Mouse (Mus musculus) ovary, adult 18-20 months (tissue): ENCODE measurements around the gene Smim24.
A peak's percentile ranks its signal among the peaks of the same experiment; 100 is the strongest.

Experiments used
- DNase-seq: peaks from one replicate; pipeline ENCODE4 v3.0.0; 2022; ENCODE audit warnings: low spot score, mixed read lengths

Smim24 gene

DNA sequence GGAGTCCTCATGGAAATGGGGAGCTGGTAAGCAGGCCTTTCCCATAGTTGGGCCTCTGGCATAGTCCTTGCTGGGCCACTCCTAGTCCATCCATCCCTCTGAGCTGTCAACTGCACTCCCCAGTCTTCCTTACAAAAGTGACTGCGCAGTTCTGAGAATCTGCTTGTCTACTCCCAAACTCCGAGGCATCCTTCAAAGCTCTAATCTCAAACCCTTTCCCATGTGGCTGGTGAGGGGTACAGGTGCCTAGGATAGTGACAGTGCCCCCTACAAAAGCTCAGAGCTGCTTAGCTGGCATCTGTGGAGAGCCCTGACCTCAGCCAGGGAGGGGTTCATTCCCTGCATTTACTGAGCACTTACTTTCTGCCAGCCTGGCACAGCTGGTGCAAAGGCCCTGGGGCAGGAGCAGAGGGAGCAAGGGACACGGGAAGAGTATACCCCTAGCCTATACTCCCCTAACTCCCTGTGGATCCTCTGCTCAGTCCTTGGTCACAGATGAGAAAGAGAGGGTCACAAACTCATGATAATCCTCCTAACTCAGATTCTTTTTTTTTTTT, 29.9 kb downstream of the Smim24 start:
- DNase-seq = peak; percentile 1

- DNase-seq = no peak
Measured at GRCm38 (mm10) chr10:81423476-81424245, 30.8 kb downstream of the Smim24 start.

GRCm38 (mm10) chr10:81424246-81425051, 31.6 kb downstream of the Smim24 start:
- peak; percentile 22 for DNase-seq

DNA sequence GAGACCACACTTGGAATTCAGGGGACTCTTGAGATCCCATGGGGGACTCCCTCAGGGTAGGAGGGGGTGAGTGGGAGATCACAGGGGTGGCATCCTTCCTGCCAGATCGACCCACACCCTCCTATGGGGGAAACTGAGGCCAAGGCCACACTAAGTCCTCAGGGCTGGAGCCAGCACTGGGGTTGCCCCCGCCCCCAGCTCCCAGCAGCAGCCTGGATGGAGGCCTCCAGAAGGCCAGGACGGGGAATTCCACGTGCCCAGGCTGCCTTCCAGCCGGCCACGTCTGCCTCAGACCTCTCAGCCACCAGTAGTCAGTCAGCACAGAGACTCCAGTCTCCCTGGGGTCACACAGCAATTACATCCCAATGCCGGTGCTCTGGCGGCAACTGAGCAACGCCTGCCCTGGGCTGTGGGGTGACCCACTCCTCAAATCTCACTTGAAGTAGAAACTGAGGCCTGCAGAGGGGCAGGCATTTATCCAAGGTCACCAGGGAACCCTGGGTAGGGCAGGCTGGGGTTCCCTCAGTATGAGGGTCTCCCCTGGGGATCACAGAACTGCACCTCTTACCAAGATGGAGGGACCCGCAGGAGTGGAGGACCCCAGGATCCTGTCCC, 32.5 kb downstream of the Smim24 start:
- peak; percentile 34 for DNase-seq

DNA sequence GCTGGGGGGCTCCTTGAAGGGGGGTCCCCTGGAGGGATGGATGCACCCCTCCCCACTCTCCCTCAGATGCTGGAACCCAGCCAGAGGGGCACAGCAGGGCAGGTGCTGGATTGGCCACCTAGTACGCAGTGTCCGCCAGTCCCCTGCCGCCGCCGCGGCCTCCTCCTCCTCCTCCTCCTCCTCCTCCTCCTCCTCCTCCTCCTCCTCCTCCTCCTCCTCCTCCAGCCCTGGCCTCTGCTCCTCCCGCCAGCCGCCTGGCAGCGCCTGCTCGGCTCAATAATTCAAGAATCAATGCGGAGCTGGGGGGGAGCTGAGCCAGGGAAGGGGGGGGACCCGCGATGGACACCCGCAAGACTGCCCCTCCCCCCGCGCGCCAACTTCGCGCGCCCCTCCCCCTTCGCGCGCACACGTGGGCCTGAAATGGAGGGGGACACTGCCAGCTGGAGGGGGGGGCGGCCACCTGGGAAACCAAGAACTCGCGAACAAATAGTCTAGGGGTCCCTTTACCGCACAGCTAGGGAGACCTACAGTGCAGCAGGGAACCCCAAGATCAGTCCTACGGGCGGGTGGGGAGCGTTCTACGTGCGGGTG, 33.3 kb downstream of the Smim24 start:
- peak; percentile 15 for DNase-seq

- DNase-seq = peak; percentile 47
Measured at GRCm38 (mm10) chr10:81426897-81427296, 34.0 kb downstream of the Smim24 start.

DNA sequence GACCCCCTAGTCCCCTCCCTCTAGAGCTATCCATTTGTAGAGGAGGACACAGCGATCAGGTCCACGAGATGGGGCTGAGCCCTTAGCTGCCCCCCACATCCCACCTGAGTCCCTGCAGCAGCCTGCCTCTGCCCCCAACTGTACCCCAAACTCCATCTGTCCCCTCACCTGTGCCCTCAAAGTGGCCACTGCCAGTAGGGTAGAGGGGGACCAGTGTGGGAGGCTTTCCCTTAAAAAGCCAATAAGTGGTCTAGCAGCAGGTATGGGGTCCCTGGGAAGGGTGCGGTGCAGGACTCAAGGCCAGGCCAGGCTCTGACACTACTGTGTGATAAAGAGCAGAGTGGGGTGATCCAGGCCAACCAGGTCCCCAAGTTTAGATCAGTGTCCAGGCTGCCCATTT, 34.5 kb downstream of the Smim24 start:
- no peak for DNase-seq

DNA sequence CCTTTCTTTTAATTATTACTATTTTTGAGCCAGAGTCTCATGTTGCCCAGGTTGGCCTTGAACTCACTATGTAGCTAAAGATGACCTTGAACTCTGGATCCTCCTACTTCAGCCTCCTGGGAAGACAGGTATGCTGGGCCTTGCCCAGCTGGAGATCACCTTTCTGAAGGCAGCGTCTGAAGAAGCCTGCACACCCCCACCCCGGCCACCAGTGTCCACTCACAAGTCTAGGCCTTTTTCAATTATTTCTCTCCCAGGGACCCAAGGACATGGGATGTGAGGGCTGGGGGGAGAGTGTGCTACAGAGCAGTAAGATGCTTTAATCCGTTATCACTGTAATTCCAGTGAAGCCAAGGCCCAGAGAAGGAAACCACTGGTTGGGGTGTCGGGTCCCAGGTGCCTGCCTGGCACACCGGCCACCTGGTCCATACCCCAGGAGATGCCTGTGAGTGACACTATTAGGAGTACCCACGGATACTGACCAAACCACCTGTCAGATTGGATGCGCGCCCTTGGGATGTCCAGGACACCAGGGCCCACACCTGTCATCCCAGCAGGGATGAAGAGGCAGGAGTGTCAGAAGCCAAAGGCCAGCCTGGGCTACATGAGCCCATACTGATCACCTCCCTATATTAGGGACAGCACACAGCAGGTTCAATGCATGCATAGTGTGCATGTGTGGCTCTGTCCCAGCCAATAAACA, 35.1 kb downstream of the Smim24 start:
- DNase-seq = no peak

DNA sequence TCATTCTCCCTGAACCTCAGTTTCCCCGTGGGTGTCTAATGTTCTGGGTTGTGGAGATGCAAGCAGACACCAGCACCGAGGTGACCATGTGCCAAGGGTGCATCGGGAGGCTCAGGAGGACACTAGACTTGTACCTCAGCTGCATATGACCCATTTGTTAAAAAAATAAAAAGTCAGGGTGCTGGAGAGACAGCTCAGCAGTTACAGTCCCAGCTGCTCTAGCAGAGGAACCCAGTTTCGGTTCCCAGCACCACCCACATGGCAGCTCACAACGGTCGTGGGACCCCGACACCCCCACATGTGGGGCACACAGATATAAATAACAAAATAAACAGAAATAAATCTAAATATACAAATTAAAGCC, 35.6 kb downstream of the Smim24 start:
- DNase-seq = peak; percentile 13

GRCm38 (mm10) chr10:81429092-81429491, 36.2 kb downstream of the Smim24 start:
- DNase-seq = no peak

GRCm38 (mm10) chr10:81429605-81430061, 36.8 kb downstream of the Smim24 start:
- DNase-seq = peak; percentile 80

DNA sequence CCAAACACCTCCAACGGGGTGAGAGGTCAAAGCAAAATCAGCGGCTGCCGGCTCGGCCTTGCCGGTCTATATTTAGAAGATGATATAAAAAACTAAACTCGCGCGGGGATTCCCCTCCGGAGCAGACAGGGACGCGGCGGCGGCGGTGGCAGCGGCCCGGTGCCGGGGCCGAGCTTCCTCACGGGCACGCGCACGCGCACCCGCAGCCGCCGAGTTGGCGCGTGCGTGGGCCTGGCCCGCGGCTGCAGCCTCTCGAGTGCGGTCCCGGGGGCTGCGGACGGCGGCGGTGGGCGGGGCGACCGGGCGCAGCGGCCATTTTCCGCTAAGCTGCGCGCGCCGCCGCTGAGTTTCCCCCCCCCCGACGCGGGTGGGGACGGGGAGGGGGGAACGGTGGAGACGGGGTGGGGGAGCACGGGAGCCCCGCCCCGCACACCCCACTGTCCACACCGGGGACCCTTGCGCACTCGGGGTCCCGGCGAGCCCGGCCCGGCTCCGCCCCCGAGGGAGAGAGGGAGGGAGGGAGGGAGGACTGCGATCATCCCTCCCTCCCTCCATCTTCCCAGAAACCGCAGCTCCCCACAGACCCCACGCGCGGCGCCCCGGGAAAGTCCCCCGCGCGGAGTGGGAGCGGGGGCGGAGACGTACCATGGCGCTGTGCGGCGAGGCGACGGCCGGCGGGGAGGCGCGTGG, 37.4 kb downstream of the Smim24 start:
- DNase-seq = peak; percentile 73

DNA sequence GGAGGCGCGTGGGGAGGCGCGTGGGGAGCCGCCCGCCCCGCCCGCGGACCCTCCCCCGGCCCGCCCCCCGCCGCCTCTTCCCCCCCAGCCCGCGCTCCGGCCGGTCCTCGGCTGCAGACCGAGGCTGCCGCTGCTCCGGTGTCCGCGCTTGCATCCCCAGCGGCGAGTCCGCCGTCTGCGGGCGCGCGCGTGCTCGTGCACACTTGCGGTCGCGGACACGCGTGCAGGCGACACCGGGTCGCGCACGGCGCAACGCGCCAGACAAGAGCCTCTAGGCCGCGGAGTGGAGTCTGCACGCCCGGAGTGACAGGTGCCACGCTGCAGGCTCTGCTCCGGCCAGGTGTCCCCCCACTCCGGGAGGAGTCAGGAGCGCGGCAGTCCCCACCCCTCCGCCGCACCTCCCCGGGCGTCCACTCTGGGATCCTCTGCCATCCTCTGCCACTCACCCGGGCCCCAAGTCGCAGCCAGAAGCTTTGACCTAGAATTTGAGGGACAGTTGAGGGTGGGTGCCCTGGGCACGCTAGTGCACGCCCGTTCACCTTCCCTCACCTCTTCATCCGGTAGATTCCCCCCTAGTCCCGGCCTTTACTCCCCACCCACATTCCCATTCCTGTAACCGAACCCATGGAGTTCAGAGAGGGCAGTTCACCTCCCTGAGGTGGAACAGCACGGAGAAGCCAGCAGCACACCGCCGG, 38.1 kb downstream of the Smim24 start:
- peak; percentile 43 for DNase-seq

GRCm38 (mm10) chr10:81431526-81432168, 38.8 kb downstream of the Smim24 start:
- DNase-seq = peak; percentile 25

- peak; percentile 19 for DNase-seq
Measured at GRCm38 (mm10) chr10:81432169-81432867, 39.5 kb downstream of the Smim24 start.

GRCm38 (mm10) chr10:81432868-81433262, 40.0 kb downstream of the Smim24 start:
- DNase-seq = peak; percentile 93

DNA sequence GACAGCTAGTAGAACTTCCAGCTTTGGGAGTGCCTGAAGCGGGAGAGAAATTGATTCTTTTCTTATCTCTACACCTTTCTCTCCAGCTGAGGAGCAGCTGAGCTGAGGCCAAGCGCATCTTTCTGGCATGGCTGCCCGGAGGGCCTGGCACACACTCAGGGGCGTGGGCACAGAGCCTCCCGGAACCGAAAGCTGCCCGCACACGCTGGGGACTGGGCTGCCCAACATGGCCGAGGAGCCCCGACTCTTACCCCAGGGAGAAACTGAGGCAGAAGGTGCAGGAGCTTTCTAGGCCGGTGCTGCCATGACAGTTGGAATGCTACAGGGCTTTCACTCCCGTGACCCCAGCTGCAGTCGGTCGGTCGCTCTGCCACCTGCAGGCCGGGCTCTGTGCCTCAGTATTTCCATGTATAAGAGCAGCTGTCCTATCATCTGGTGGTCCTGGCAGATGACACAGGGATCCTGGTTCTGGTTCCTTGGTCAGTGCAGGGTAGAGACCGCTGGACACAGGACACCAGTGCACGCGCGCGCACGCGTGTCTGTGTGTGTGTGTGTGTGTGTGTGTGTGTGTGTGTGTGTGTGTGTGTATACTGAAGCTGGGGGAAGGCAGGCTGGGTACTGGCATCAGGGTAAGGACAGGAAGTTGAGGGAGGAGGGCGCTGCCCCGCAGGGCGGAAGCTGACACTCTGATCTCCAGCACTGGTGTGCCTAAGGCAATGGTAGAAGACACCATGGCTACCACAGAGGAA, 40.9 kb downstream of the Smim24 start:
- peak; percentile 26 for DNase-seq
